ENCODE assay signal across 27 mouse cellular contexts in the genomic region with DNA sequence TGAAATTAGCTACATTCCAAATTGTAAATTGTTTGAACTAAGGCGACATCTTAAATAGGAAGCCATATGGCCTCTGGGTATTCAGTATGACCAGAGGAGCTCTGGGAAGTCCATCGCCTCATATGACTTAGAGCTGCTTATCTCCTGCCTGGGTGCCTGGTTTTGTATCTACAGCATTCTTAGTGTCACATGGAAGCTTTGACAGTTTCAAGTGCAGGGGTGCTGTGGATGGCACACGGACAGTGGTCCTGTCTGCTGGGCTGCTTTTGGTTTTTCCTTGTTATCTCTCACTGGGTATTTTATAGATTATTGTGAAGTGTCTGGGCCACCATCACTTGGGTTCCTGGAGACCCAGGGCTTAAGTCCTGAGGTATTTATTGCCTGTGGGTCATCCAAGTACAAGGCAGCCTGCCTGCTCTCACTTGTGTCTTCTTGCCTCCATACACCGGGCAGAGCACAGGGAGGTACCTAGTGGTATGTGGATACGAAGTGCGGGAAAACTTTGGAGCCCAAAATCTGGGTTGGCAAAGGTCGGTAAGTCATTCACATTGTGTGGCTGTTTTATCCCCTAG. TPM values are rescaled to one million over a fixed set of nuclear protein-coding genes. Genes with fewer than 3 reads are reported as not detected.
DNase-seq lines count a peak whose midpoint lies in the region; ATAC-seq and TF ChIP-seq lines count a peak whose summit lies in the region.
"Had no signal": no experiment of that assay in that cellular context is flagged by ENCODE, and none has a peak within 500 bp of the region (broad histone marks: within the 10 kb centered on the region; RNA-seq: fewer than 3 reads in every experiment).

No protein-coding gene starts in this region.

- intact Hi-C loops in heart, adult 2 months (cut with DNase I) = no loop called here
- intact Hi-C loops in heart, postnatal 14 days (cut with DNase I) = no loop called here
- intact Hi-C loops in heart, postnatal 10 days (cut with DNase I) = no loop called here

- H3K27me3 ChIP-seq in heart, adult 2 months (ENCODE audit: control insufficient read depth, insufficient read depth, low read length) = no peaks in the 10 kb centered on the region
- no peaks in the 10 kb centered on the region for H3K27me3 ChIP-seq in heart, embryonic 12.5 days (replicated peaks)
- no peaks in the 10 kb centered on the region for H3K27me3 ChIP-seq in heart, embryonic 15.5 days
- H3K27me3 ChIP-seq: CH12.LX; embryonic facial prominence, embryonic 12.5 days; embryonic facial prominence, embryonic 15.5 days; hindbrain, embryonic 13.5 days; intestine, embryonic 15.5 days; Patski had no signal

- H3K4me2 ChIP-seq in heart, embryonic 12.5 days = no peak overlapping the region
- no peak overlapping the region for H3K4me2 ChIP-seq in heart, embryonic 15.5 days
- H3K4me2 ChIP-seq: embryonic facial prominence, embryonic 12.5 days; embryonic facial prominence, embryonic 15.5 days; hindbrain, embryonic 13.5 days; intestine, embryonic 15.5 days had no signal

- peak; percentile 75; the same call in 1 of the 2 replicates for TF ChIP-seq EP300 in heart, adult 2 months (IDR thresholded peaks at IDR 0.05; ENCODE audit: insufficient read depth, low read depth, low read length)

- no peak for DNase-seq in heart, adult 2 months
- DNase-seq in heart, adult 8-10 months (ENCODE audit: low spot score) = no peak
- DNase-seq in heart, postnatal 14 days = no peak
- peak; percentile 52 to 53 for DNase-seq in heart, postnatal 10 days
- DNase-seq in urinary bladder, postnatal 10 days (ENCODE audit: low spot score) = no peak
- DNase-seq: adrenal gland, postnatal 10 days; adrenal gland, postnatal 36 days; cerebellum, adult 18-20 months; cerebellum, adult 9-10 months; cerebellum, postnatal 14 days; forebrain, postnatal 0 days; gastrocnemius, adult 2 months; gastrocnemius, postnatal 14 days; kidney, adult 11 months; kidney, adult 8-10 months had no signal

- H3K4me1 ChIP-seq in heart, adult 2 months (ENCODE audit: control insufficient read depth, insufficient read depth, low read length) = peaks cover 1% of the 10 kb centered on the region; the same call in 1 of the 2 replicates
- H3K4me1 ChIP-seq in heart, embryonic 12.5 days (replicated peaks) = peaks cover 24% of the 10 kb centered on the region
- H3K4me1 ChIP-seq in heart, embryonic 15.5 days (replicated peaks) = peaks cover 9% of the 10 kb centered on the region
- H3K4me1 ChIP-seq: embryonic facial prominence, embryonic 15.5 days; hindbrain, embryonic 10.5 days; intestine, embryonic 15.5 days had no signal

- peaks cover 3% of the 10 kb centered on the region; the same call in 1 of the 2 replicates for H3K36me3 ChIP-seq in heart, adult 2 months (ENCODE audit: control insufficient read depth, insufficient read depth, low read length)
- H3K36me3 ChIP-seq in heart, embryonic 12.5 days = peaks cover 74% of the 10 kb centered on the region
- peaks cover 45% of the 10 kb centered on the region for H3K36me3 ChIP-seq in heart, embryonic 15.5 days
- H3K36me3 ChIP-seq: G1E had no signal

- ATAC-seq in heart, embryonic 12.5 days (ENCODE audit: insufficient number of reproducible peaks, low FRiP score) = peak; percentile 54
- peak; percentile 68 for ATAC-seq in heart, embryonic 15.5 days (replicated peaks; ENCODE audit: insufficient number of reproducible peaks, insufficient read depth, low FRiP score, low read depth)
- ATAC-seq: forebrain, embryonic 14.5 days; forebrain, postnatal 0 days; hindbrain, embryonic 16.5 days; intestine, embryonic 15.5 days; Patski had no signal

- no peak for TF ChIP-seq CTCF in heart, adult 2 months (IDR thresholded peaks at IDR 0.05)

- H3K9me3 ChIP-seq in heart, embryonic 12.5 days (replicated peaks) = no peaks in the 10 kb centered on the region
- H3K9me3 ChIP-seq in heart, embryonic 15.5 days (replicated peaks) = no peaks in the 10 kb centered on the region
- H3K9me3 ChIP-seq: embryonic facial prominence, embryonic 12.5 days; embryonic facial prominence, embryonic 15.5 days; hindbrain, embryonic 10.5 days; hindbrain, embryonic 13.5 days; intestine, embryonic 15.5 days had no signal

- no peak overlapping the region for H3K4me3 ChIP-seq in heart, adult 2 months
- no peak overlapping the region for H3K4me3 ChIP-seq in heart, embryonic 12.5 days
- no peak overlapping the region for H3K4me3 ChIP-seq in heart, embryonic 15.5 days
- H3K4me3 ChIP-seq: embryonic facial prominence, embryonic 12.5 days; embryonic facial prominence, embryonic 15.5 days; gastrocnemius, adult 2 months; hindbrain, embryonic 10.5 days; hindbrain, embryonic 13.5 days; intestine, embryonic 15.5 days had no signal

- no peak for TF ChIP-seq POLR2A in heart, adult 2 months (IDR thresholded peaks at IDR 0.05; ENCODE audit: insufficient read depth, low read depth, low read length)

- H3K27ac ChIP-seq in heart, adult 2 months = no peak overlapping the region
- H3K27ac ChIP-seq in heart, embryonic 12.5 days (ENCODE audit: poor library complexity, severe bottlenecking) = peak overlapping the region; percentile 9; the same call in 1 of the 2 replicates
- no peak overlapping the region for H3K27ac ChIP-seq in heart, embryonic 15.5 days
- H3K27ac ChIP-seq: embryonic facial prominence, embryonic 12.5 days; embryonic facial prominence, embryonic 15.5 days; gastrocnemius, adult 2 months; hindbrain, embryonic 10.5 days; hindbrain, embryonic 13.5 days; intestine, embryonic 15.5 days had no signal

- 64% methylated on average over 7 of the region's 7 CpGs for WGBS in heart, adult 2 months
- WGBS in heart, embryonic 12.5 days = 44% methylated on average over 7 of the region's 7 CpGs
- 50% methylated on average over 7 of the region's 7 CpGs for WGBS in heart, embryonic 15.5 days

- no peaks in the 10 kb centered on the region for H3K79me2 ChIP-seq in heart, adult 2 months (replicated peaks; ENCODE audit: control insufficient read depth, insufficient read depth, low read length)

- no peak overlapping the region for H3K9ac ChIP-seq in heart, adult 2 months (ENCODE audit: low read depth, low read length)
- no peak overlapping the region for H3K9ac ChIP-seq in heart, embryonic 12.5 days
- no peak overlapping the region for H3K9ac ChIP-seq in heart, embryonic 15.5 days
- H3K9ac ChIP-seq: embryonic facial prominence, embryonic 12.5 days; embryonic facial prominence, embryonic 15.5 days; forebrain, postnatal 0 days; hindbrain, embryonic 13.5 days; intestine, embryonic 15.5 days had no signal

RNA-seq across cellular contexts. Expression of gene Pxdn, which starts 44.4 kb away (rescaled TPM):
- 10 to 100 TPM; 28.7 to 41.0 TPM for total RNA-seq in heart, adult 2 months (2021)
- polyA plus RNA-seq in heart, adult 2 months (2012; rRNA removed) = 69.4 and 92.3 TPM in 2 replicates
- total RNA-seq in heart, adult 8-10 months (2022) = 10 to 100 TPM; 23.8 to 32.9 (median 29.5) TPM
- 125 and 131 TPM in 2 replicates for polyA plus RNA-seq in heart, embryonic 12.5 days (2016; fragmentation: Nextera tagmentation; extraction: Ambion mirVana)
- total RNA-seq in heart, postnatal 14 days (2021) = 100 to 1,000 TPM; 144 to 151 TPM
- polyA plus RNA-seq in heart, embryonic 15.5 days (2015; fragmentation: Nextera tagmentation; extraction: Ambion mirVana) = 60.0 and 78.0 TPM in 2 replicates
- 100 to 1,000 TPM; 212 to 245 TPM for total RNA-seq in heart, postnatal 10 days (2021)
- polyA plus RNA-seq: G1E had no signal

Comparison
In these comparisons a context has a peak if more than half of its experiments do, and no peak if none do; other contexts are left out.
1. DNase-seq: peak in heart, postnatal 10 days (2 of 2); none in heart, adult 2 months (0 of 2), heart, adult 8-10 months (single experiment), heart, postnatal 14 days (0 of 2) and urinary bladder, postnatal 10 days (single experiment).